Mouse (Mus musculus) cortical plate, adult 2 months (tissue): ENCODE measurements at regions not wholly inside any gene's neighbourhood (a gene's known extent, or its start where the extent isn't known, plus 50 kb on each side); places are given as distances from the start of the nearest gene placed in this dataset.

Source experiments
- CTCF ChIP-seq: fragments of 200-500 bp; IDR thresholded peaks from 2 replicates; pipeline ENCODE4 v1.5.1; 2011; ENCODE audit warnings: mild to moderate bottlenecking, control low read depth, low read length; ENCODE audit not compliant: insufficient read depth; ENCODE audit errors: extremely low read depth
- POLR2A ChIP-seq: fragments of 200-500 bp; IDR thresholded peaks from 2 replicates; pipeline ENCODE4 v1.6.1; 2011; ENCODE audit warnings: mild to moderate bottlenecking, low read length, control low read depth; ENCODE audit not compliant: insufficient read depth; ENCODE audit errors: extremely low read depth

- no peak for TF ChIP-seq CTCF
- no peak for TF ChIP-seq POLR2A
Measured at GRCm38 (mm10) chr7:134523897-134524296, 138.4 kb upstream of the D7Ertd443e start.
